Mouse (Mus musculus) 3T3-L1 (cell line): Measurements from ENCODE around the gene Lilra6.
A peak's percentile ranks its signal among the peaks of the same experiment; 100 is the strongest.
"Not testable (repeated sequence)": the region's sequence is repeated elsewhere in the genome, so short reads cannot be mapped to it uniquely, and the experiment has no call there.

ENCODE experiments used
- DNase-seq: peaks from one replicate; pipeline ENCODE4 v3.0.0-alpha.2; 2015; ENCODE audit warnings: low read depth, low spot score

The Lilra6 gene

GRCm38 (mm10) chr7:3915387-3915786 lies at the start of gene Lilra6:
Gene Lilra6 (minus strand): TSS chr7:3915503.
- DNase-seq, result not testable (repeated sequence)

- no peak for DNase-seq
These were observed 46.7 kb upstream of the Lilra6 start for GRCm38 (mm10) chr7:3962017-3962416.

GRCm38 (mm10) chr7:3957387-3957786 lies 42.1 kb upstream of the Lilra6 start:
- DNase-seq, result no peak

GRCm38 (mm10) chr7:3949159-3949558 lies 33.9 kb upstream of the Lilra6 start:
- DNase-seq, result peak; percentile 15

GRCm38 (mm10) chr7:3948223-3948622 lies 32.9 kb upstream of the Lilra6 start:
- no peak for DNase-seq

- DNase-seq, result no peak
These were observed 30.8 kb upstream of the Lilra6 start for GRCm38 (mm10) chr7:3946117-3946516.

- DNase-seq, result no peak
These were observed 25.6 kb upstream of the Lilra6 start for GRCm38 (mm10) chr7:3940915-3941314.

- DNase-seq, result no peak
These were observed 24.7 kb upstream of the Lilra6 start for GRCm38 (mm10) chr7:3939866-3940525.

- DNase-seq, result not testable (repeated sequence)
These were observed 20.2 kb upstream of the Lilra6 start for GRCm38 (mm10) chr7:3935473-3935872.

GRCm38 (mm10) chr7:3903704-3904103 lies 11.6 kb downstream of the Lilra6 start:
- peak; percentile 35 for DNase-seq

GRCm38 (mm10) chr7:3898036-3898590 lies 17.2 kb downstream of the Lilra6 start, which contains the start of gene Gm14548:
Gene Gm14548 (minus strand): TSS chr7:3898120.
- not testable (repeated sequence) for DNase-seq

GRCm38 (mm10) chr7:3875032-3875431 lies 40.3 kb downstream of the Lilra6 start:
- not testable (repeated sequence) for DNase-seq
